Mouse (Mus musculus): ENCODE results near the gene Hoxc9.

DNA sequence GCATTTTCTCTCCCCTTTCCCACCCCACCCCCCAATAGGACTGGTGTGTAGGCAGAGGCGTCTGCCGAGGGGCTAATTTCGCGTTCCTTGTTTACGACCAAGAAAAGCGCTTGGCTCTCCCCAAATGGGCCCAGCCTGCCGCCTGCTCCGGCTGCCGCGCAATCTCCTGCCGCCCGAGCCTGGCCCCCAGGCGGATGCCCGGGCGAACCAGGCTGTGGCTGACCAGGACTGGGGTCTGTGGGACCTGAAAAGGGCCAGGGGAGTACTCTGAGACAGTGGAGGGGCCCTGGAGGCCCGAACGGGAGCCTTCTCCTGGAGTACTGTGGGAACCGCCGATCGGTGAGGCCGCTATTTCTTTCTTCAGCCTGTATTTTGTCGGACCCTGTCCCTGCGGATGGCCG is 24.3 kb downstream of the Hoxc9 start:
- TF ChIP-seq MAFK (IDR thresholded peaks at IDR 0.05; ENCODE audit: insufficient read depth, low read depth, low read length) (no peak), ZC3H11A (IDR thresholded peaks at IDR 0.05; ENCODE audit: borderline replicate concordance, low read depth, low read length) (no peak)

All from ES-E14 (cell line).